Mouse (Mus musculus) kidney, embryonic 16.5 days (tissue): ENCODE results near the gene Wdr54. TPM values are rescaled to one million over a fixed set of nuclear protein-coding genes. Genes with fewer than 3 reads are reported as not detected.

Source experiments
- ATAC-seq: fragments of 200-750 bp; cut with Nextera tagmentation; 2 replicates; pipeline ENCODE4 v1.8.0; 2017; ENCODE audit warnings: moderate TSS enrichment; ENCODE audit not compliant: low FRiP score, low TSS enrichment
- H3K27ac ChIP-seq: fragments of 300-500 bp; sonication (generic); 2 replicates; pipeline ENCODE4 v1.5.1; 2014; ENCODE audit warnings: low read length
- H3K27me3 ChIP-seq: fragments of 300-500 bp; sonication (generic); 2 replicates; pipeline ENCODE4 v1.6.1; 2014; ENCODE audit warnings: low read length, control low read depth, mixed read lengths; ENCODE audit not compliant: insufficient read depth
- H3K36me3 ChIP-seq: fragments of 300-500 bp; sonication (generic); 2 replicates; pipeline ENCODE4 v1.6.1; 2014; ENCODE audit warnings: low read length, control low read depth, mixed read lengths; ENCODE audit not compliant: insufficient read depth
- H3K4me1 ChIP-seq: fragments of 300-500 bp; sonication (generic); 2 replicates; pipeline ENCODE4 v1.6.1; 2014; ENCODE audit warnings: low read length, control low read depth, mixed read lengths; ENCODE audit not compliant: insufficient read depth
- H3K4me2 ChIP-seq: fragments of 300-500 bp; sonication (generic); replicated peaks from 2 replicates; pipeline ENCODE4 v1.6.1; 2014; ENCODE audit warnings: low read depth, low read length
- H3K4me3 ChIP-seq: fragments of 300-500 bp; sonication (generic); 2 replicates; pipeline ENCODE4 v1.5.1; 2014; ENCODE audit warnings: mild to moderate bottlenecking, low read length
- H3K9ac ChIP-seq: fragments of 300-500 bp; sonication (generic); replicated peaks from 2 replicates; pipeline ENCODE4 v1.6.1; 2014; ENCODE audit warnings: low read length
- H3K9me3 ChIP-seq: fragments of 300-500 bp; sonication (generic); 2 replicates; pipeline ENCODE4 v1.6.1; 2016; ENCODE audit warnings: low read length, control low read depth
- WGBS: fragments of 180-500 bp; shearing (Covaris S2); extraction: QIAGEN DNeasy Blood & Tissue Kit; methylation state at CpG from one replicate; pipeline ENCODE4 v1.1.7; 2014; 5-methylcytosine and 5-hydroxymethylcytosine counted together
- polyA plus RNA-seq: library from polyadenylated mRNA; unstranded; fragments of >200 nt; fragmentation: Nextera tagmentation; extraction: Ambion mirVana; gene quantifications from 2 replicates; pipeline ENCODE4 v1.2.1, GENCODE M21; 2015

Wdr54 gene
- polyA plus RNA-seq = 7.7 and 8.0 TPM in 2 replicates

DNA sequence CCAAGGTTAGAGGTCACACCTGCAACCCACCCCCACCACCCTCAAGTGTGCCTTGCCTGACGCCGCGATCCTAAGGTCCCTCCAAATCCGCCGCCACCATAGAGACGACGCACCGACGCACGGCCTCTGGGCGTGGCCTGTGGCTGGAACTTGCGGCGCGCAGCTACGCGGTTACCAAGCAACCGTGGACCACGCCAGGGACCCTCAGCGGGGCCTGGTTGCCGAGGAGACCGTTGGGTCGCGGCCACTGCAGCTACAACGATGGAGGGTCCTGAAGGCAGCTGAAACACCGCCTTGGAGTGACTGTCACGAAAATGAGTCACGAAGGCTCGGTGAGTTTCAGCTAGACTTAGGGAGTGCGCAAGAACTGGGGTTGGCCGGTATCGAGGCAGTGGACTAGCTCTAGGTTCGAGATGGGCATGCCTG is at the start of gene Wdr54, which contains the start of gene 1700003E16Rik:
Wdr54 (minus strand) TSS at position 139 of the 426 bp plus-strand sequence.
1700003E16Rik (plus strand) TSS at position 146 of the 426 bp plus-strand sequence.
- Histone ChIP-seq H3K4me3 (peak within 1 kb of the TSS; percentile 62), H3K27ac (no peak within 1 kb of the TSS), H3K9me3 (no peaks in the 10 kb centered on the region), H3K4me2 (peak within 1 kb of the TSS; percentile 92), H3K4me1 (peaks cover 16% of the 10 kb centered on the region), H3K27me3 (peaks cover 10% of the 10 kb centered on the region), H3K36me3 (peaks cover 11% of the 10 kb centered on the region; the same call in 1 of the 2 replicates), H3K9ac (peak within 1 kb of the TSS; percentile 58)
- 2% methylated on average over 32 of the region's 32 CpGs for WGBS
- ATAC-seq = peak; percentile 78

DNA sequence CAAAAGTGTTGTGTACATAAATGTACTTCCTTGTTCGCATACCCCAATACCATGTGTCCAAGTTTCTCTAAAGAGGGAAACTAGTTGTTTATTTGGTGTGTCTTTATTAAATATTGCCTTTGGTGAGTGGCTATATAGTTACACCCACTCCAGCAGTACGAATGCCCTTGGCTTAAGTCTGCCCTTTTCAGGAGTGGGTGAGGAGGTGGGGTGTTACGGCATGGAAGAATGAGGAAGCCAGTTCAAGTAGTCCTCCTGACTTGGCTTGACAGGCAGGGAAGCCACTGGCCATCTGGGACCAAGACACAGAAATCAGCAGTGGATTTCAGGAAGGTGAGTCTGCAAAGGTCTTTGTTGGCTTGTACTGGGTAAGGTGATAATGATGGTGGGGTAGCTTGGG is 49.7 kb upstream of the Wdr54 start:
- H3K9me3 ChIP-seq = no peaks in the 10 kb centered on the region
- H3K27me3 ChIP-seq = no peaks in the 10 kb centered on the region
- no peak overlapping the region for H3K4me3 ChIP-seq
- H3K27ac ChIP-seq = no peak overlapping the region
- no peak overlapping the region for H3K9ac ChIP-seq
- no peaks in the 10 kb centered on the region for H3K4me1 ChIP-seq
- H3K36me3 ChIP-seq = peaks cover 5% of the 10 kb centered on the region; the same call in 1 of the 2 replicates
- WGBS = 87% methylated on average over 3 of the region's 3 CpGs
- ATAC-seq = no peak
- no peak overlapping the region for H3K4me2 ChIP-seq

DNA sequence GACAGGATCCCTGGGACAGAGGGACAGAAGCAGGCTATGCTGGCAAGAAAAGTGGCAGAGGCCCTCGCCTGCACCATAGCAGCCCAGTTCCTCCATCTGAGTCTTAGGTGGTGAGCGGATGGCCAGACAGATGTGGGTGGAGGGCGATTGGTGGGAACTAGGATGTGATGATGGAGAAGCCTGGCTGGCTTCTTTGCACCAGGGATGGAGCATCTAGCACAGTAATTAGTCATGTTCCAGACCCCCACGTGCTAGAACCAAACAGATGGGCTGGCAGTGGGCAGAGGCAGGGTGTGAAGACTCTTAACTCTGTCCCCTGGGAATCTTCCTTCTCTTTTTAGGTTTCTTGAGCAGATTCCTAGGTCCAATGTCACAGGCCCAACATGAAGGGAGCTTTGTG is 47.1 kb upstream of the Wdr54 start:
- Histone ChIP-seq H3K36me3 (peaks cover 19% of the 10 kb centered on the region), H3K9me3 (no peaks in the 10 kb centered on the region), H3K4me2 (no peak overlapping the region), H3K27me3 (no peaks in the 10 kb centered on the region), H3K4me3 (no peak overlapping the region), H3K9ac (no peak overlapping the region), H3K27ac (no peak overlapping the region), H3K4me1 (no peaks in the 10 kb centered on the region)
- ATAC-seq = no peak
- 83% methylated on average over 4 of the region's 4 CpGs for WGBS

DNA sequence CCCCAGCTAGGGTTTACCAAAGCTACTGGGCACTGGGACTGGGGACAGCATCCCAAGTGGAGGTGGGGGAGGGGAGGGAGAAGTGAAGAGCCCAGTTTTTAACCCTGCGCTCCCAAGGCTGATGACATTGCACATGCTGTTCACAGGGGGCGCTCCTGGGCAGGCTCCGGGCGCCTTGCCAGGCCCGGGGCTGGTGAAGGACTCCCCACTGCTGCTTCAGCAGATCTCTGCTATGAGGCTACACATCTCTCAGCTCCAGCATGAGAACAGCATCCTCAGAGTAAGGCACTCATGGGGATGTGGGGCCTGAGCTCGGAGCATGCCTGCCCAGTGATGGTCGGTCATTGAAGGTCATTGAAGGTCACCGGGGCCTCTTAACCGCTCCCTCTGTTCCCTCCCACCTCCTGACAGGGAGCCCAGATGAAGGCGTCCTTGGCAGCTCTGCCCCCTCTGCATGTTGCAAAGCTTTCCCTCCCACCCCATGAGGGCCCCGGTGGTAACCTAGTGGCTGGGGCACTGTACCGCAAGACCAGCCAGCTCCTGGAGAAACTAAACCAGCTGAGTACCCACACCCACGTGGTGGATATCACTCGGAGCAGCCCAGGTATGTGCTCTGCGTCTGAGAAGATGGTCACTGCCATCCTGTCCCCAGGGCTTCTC is 41.3 kb upstream of the Wdr54 start:
- no peak for ATAC-seq
- H3K9ac ChIP-seq = no peak overlapping the region

DNA sequence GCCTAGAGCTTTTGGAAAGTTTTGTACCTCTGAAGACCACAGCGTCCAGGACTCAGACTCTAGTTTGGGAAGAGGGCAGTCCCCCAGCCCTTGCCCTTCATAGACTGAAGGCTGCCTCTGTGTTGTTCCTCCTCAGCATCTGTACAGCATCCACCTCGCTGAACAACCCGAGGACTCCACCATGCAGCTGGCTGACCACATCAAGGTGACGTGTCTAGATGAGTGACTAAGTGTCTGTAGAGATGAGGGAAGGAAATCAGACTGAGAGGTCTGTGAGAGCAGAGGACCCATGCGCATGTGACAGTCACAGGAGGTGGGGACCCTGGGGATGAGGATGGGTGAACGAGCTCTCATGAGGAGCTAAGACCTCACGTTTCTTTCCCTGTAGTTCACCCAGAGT is 37.4 kb upstream of the Wdr54 start:
- no peak for ATAC-seq
- Histone ChIP-seq H3K4me2 (no peak overlapping the region), H3K27me3 (no peaks in the 10 kb centered on the region), H3K4me3 (no peak overlapping the region), H3K9me3 (no peaks in the 10 kb centered on the region), H3K27ac (no peak overlapping the region), H3K9ac (no peak overlapping the region), H3K36me3 (peaks cover 88% of the 10 kb centered on the region), H3K4me1 (no peaks in the 10 kb centered on the region)
- 92% methylated on average over 7 of the region's 7 CpGs for WGBS

More for the DNA sequence above, 41.3 kb upstream of the Wdr54 start:
- H3K4me3 ChIP-seq = no peak overlapping the region
- H3K27me3 ChIP-seq = no peaks in the 10 kb centered on the region
- no peaks in the 10 kb centered on the region for H3K4me1 ChIP-seq
- WGBS = 51% methylated on average over 15 of the region's 15 CpGs
- no peak overlapping the region for H3K27ac ChIP-seq
- no peaks in the 10 kb centered on the region for H3K9me3 ChIP-seq
- H3K36me3 ChIP-seq = peaks cover 72% of the 10 kb centered on the region
- H3K4me2 ChIP-seq = no peak overlapping the region

DNA sequence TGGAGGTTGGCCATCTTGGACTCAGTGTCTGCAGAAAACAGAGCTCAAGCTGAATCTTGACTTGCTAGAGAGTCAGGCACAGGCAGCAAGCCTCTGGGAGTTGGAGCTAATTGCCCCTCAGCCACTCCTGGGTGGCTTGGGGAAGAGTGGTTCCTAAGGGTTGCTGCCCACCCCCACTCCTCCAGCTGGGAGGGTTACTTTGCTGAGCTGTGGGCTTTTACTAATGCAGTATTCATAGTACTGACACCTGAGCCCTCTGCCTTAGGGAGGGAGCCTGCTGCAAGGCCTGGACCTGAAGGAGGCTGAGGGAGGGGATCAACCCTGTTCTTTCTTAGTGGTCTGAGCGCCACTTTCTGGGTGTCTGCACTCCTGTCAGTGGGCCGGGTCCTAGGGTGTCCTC is 30.7 kb upstream of the Wdr54 start:
- no peaks in the 10 kb centered on the region for H3K27me3 ChIP-seq
- no peak; the same call in 1 of the 2 replicates for ATAC-seq
- WGBS = 71% methylated on average over 2 of the region's 2 CpGs
- H3K4me3 ChIP-seq = no peak overlapping the region
- peaks cover 54% of the 10 kb centered on the region for H3K36me3 ChIP-seq
- H3K9ac ChIP-seq = 0 out of 2 replicates have a peak overlapping the region, but pooled peaks have one; percentile 12
- no peak overlapping the region for H3K27ac ChIP-seq
- H3K9me3 ChIP-seq = no peaks in the 10 kb centered on the region
- H3K4me1 ChIP-seq = peaks cover 10% of the 10 kb centered on the region
- no peak overlapping the region for H3K4me2 ChIP-seq

DNA sequence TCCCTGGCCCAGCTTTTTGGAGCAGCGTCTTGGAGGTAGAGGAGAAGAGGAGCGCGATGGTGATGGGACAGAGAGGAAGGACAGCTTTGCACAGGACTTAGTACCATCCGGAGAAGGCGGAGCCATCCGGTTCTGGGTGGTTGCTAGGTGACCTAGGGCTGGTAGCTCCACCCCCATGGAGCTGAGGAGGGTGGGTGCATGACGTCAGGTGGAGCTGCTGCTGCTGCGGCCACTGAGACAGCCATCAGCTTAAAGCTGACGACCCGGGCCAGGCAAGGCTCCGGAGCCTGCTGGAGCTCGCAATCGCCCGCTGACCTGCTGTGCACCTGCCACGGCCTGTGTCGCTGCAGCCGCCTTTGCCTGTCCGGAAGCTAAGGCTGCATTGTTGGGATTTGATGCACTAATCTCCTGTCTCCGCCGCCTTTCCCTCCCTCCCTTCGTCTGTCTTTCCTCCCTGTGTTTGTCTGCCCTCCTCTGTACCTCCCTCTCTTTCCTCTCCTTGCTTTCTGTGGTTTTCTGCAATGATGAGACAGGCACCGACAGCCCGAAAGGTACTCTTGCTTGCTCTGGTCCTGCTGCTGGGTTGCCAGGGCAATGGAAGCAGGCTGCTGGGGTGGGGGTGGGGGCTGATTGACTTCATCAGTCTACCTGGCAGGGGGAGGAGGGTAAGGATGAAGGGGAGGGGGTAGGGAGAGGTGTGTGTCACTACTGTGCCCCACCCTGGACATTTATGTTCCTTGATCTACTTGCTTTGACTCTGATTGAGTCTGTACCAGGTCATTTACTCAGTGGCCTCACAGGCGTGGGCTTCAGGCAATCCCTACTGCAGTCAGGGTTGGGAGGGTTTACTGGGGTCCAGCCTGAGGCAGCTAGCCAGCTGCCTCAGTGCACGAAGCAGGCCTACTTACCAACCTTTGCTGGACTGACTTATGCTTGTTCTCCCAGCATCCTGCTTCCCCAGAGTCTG is 30.0 kb upstream of the Wdr54 start:
- ATAC-seq = peak; percentile 85
- Histone ChIP-seq H3K4me2 (peak overlapping the region; percentile 45), H3K27ac (no peak overlapping the region), H3K9ac (peak overlapping the region; percentile 33; the same call in 1 of the 2 replicates), H3K9me3 (no peaks in the 10 kb centered on the region), H3K27me3 (no peaks in the 10 kb centered on the region), H3K4me1 (peaks cover 10% of the 10 kb centered on the region), H3K4me3 (peak overlapping the region; percentile 26), H3K36me3 (peaks cover 46% of the 10 kb centered on the region)
- 14% methylated on average over 25 of the region's 25 CpGs for WGBS

DNA sequence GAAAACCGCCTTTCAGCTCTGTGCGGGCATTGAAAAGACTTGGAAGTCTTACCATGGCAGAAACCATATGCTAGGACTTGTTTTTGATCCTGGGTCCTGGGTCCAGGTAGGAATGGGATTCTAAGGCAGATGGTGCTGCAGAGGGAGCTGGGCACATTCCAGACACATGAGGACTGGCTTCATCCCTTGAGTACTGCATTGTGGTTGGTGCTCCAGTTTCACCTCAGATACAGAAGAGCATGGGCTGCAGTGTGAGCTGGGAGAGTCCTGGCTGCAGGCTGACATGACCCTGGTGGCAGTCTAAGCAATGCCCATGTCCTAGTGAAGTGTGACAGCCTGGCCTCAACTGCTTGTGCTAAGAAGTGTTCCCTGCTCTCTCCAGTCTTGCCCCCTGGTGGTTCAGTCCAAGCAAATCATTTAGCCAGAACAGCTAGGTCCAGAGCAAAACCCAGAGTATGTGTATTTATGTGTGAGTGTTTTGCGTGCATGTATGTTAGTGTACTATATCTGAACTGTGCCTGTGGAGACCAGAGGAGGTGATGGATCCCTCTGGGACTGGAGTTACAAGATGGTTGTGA is 28.8 kb upstream of the Wdr54 start:
- Histone ChIP-seq H3K4me1 (peaks cover 12% of the 10 kb centered on the region), H3K27me3 (no peaks in the 10 kb centered on the region), H3K9me3 (no peaks in the 10 kb centered on the region), H3K27ac (no peak overlapping the region), H3K36me3 (peaks cover 34% of the 10 kb centered on the region), H3K4me2 (no peak overlapping the region), H3K4me3 (no peak overlapping the region), H3K9ac (no peak overlapping the region)
- 92% methylated on average over 3 of the region's 3 CpGs for WGBS
- ATAC-seq = no peak

DNA sequence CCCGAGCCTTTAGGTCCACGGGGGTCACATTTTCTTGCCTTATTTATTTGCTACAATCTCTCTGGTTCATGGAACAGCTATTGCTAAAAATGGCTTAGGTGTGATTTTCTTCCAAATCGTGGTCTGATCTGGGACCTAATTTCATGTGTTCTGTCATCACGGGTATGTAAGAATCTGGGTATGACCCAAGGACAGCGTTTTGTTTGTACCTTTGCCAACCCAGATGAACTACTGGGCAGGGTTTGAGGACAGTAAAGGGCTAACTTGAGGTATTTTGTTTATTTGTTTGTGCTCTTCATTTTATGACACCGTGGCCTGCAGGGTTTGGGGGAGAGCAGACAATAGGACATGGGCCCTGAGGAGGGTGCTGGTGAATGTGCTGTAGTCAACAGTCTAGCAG is 24.4 kb upstream of the Wdr54 start:
- Histone ChIP-seq H3K4me2 (no peak overlapping the region), H3K9me3 (no peaks in the 10 kb centered on the region), H3K27ac (no peak overlapping the region), H3K36me3 (peaks cover 19% of the 10 kb centered on the region), H3K27me3 (no peaks in the 10 kb centered on the region), H3K4me3 (no peak overlapping the region), H3K4me1 (peaks cover 14% of the 10 kb centered on the region), H3K9ac (no peak overlapping the region)
- 73% methylated on average over 6 of the region's 6 CpGs for WGBS
- ATAC-seq = no peak
